Mouse (Mus musculus): ENCODE measurements around the gene Gm10160.
A peak's percentile ranks its signal among the peaks of the same experiment; 100 is the strongest.
"Not testable (repeated sequence)": the region's sequence is repeated elsewhere in the genome, so short reads cannot be mapped to it uniquely, and the experiment has no call there.

Gm10160 gene

DNA sequence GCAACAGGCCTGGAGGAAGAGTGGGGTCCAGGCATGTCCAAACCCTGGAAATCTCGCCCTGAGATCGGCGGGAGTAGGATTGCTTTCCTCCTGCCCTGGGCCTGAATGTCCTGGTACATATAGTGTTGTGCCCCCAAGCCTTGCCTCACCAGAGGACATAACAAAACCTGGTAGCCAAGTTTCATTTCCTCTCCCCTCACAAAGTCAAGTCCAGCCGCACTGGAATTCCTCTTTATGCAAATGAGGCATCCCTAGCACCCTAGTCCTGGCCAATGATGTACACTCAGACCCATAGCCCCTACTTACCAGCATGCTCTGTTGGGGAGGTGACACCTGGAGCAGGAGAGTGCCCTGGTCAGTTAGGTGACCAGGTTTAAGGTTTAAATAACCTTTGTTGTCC is 627 bp upstream of the Gm10160 start:
- no peak for DNase-seq

DNA sequence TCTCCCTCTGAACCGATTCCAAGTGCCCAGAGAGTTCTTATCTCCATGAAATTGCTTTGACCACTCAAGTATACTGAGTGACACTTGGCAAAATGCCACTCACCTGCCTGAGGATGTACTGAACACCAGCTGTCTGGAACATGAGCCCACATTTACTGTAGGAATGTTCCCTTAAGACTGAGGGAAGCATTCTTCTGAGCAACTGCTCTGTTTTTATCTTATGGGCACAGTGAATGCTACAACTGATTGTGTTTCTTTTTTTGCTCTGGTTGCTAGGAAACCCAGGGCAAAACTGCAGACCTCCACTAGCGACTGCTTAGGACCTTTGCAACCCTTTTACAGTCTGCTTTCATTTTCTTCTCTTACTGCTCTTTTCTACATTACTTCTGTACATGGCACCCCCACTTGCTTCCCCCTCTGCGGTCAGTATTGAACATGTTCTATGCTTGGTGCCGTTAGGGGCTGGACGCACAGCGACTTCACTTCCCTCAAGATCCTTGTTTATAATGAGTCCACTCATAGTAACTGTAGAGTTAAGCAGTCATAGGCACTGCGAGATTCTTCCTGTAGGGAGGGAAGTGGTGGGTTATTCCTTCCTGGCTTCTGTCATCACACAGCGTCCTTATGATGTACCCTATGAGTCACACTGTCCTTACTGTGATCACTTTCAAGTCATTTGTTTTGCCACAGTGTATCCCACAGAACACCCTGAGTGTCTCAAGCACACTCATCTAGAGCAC is 856 bp downstream of the Gm10160 start:
- no peak for DNase-seq

- DNase-seq = no peak
Measured at GRCm38 (mm10) chr7:81851706-81852105, 3.9 kb downstream of the Gm10160 start.

DNA sequence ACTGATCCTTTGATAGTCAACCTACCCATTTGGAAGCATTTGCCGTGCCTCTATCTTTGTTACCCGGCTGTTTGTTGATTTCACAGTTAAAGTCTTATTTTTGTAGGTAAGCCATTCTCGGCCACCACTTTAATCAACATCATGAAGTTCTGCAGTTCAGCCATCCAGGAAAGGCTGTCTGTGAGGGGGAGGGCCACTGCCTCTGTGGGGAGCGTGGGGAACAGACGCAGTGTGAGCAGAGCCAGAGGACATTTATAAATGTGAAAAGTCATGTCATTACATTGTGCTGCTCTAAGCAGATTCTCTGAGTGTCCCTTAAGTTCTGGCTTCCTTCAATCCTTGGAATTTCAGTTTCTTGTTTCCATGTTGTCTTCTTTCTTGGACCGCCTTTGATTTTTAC is 5.4 kb downstream of the Gm10160 start:
- DNase-seq = no peak

DNA sequence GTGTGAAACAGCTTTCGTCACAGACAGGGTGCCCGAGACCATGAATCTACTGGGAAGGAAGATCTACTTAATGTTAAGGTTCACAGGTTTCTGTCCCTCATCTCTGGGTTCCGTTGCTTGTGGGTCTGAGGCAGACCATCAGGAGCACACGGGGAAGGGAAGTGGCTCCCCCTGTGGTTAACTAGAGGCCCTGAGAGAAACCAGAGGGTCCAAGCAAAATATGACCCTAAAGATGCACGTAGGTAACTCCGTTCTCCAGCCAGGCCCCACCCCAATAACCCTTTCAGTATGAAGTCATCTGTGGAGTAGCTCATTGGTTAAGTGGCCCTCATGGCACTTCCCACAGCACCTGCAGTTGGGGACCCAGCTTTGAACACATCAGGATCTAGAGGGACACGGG is 6.0 kb downstream of the Gm10160 start:
- DNase-seq = no peak

GRCm38 (mm10) chr7:81849214-81849613 is 6.4 kb downstream of the Gm10160 start:
- DNase-seq = no peak

DNA sequence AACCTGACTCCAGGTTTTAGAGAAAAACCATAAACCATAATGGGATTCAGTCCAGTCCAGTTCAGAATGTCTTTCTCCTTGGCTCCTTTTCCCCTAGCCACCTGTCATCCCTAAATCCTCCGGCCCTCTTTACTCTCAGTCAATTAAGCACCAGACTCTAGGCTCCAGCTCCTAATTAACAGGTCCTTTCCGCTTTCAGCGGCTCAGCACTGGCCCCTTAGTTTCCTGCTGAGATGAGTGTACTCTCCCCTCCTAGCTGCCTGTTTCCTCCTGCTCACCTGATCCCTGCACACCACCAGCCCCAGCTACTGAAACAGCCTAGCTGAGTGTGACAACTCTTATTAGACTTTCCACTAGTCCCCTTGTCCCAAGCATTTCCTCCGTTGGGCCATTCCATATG is 7.8 kb downstream of the Gm10160 start:
- DNase-seq = peak; percentile 38

DNA sequence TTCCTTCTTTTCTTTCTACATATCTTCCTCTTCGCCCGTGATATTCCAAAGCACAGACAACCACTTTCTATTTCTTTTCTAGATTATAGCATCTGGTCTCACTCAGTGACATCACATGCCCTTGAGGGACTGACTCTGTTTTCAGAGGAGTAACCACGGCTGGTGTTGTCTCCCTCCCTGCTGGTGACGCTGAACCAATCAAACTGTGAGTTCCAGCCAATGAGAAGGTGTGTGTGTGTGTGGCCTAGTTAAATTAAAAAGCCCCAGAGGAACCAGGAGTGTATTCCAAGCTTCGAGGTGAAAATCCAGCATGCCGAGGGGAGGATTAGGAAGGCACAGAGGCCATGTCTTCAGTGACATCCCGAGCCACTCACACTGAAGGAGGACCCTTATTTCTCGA is 8.6 kb downstream of the Gm10160 start:
- DNase-seq = no peak

DNA sequence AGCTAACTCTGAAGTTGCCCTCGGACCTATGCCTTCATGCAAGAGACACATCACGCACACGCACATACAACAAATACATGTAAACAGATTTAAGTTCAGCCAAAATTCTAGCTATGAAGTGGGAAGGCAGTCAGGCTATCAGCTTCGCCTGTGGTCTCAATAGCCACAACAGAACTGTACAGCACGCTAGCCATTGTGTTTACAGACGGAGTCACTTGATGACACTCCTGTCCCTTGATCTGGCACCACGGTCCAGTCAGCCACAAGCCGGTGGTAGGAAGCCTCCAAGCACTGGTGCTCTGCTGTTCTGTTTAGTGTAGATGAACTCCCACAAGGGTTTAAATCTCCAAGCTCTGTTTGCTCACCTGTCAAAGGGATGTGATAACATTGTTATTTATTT is 9.6 kb downstream of the Gm10160 start:
- no peak for DNase-seq

DNA sequence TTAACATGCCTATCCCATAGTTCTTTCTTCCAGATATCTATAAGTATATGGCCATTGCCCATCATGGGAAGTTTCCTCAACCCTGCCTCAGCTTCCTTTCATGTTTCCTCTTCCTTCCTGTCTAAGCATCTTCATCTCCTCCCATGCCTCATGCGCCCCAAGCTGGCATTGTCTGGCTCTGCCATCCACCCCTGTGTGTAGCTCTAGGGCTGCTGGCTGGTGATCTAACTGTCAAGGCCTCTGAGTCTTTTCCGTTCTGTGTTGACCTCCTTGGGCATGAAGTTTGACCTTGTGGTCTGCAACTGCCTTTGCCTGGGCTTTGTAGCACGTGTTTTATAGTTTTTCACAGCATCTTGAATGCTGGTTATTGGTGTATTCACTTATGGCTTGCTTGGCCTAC is 10.3 kb downstream of the Gm10160 start:
- DNase-seq = no peak

DNA sequence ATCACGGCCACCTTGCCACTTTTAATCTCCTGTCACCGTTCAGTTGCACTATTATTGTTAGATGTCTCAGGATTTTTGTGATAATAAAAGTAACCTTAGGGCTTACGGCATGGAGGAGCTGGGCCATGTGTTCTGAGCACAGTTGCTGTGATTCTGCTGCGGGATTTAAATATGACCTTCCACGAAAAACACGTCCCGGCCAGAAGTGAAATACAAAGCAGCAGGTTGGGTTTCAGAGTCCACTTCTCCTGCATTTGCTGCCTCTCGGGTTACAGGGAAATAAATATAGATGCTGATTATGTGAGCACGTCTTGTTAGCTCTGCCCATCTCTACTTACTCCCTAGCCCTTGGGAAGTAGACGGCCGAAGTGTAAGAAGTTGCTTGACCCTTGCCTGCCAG is 10.8 kb downstream of the Gm10160 start:
- DNase-seq = no peak

DNA sequence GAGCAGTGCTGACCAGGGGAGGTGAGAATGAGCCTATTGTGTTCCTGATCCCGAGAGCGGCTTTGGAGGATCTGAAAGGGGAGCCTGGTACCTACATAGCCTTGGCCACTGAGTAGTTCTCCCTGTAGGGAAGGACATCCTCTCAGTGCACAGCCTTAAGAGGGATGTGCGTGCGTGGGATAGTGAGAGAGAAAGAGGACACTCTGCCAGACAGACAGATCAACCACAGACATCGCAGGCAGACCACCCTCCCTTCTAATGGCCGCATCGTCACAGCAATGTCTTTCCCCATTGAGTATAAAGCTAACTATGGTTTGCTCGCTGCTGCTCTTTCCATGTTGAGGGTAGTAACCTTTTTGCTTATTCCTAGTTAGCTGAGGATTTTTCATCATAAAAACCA is 11.7 kb downstream of the Gm10160 start:
- no peak for DNase-seq

DNA sequence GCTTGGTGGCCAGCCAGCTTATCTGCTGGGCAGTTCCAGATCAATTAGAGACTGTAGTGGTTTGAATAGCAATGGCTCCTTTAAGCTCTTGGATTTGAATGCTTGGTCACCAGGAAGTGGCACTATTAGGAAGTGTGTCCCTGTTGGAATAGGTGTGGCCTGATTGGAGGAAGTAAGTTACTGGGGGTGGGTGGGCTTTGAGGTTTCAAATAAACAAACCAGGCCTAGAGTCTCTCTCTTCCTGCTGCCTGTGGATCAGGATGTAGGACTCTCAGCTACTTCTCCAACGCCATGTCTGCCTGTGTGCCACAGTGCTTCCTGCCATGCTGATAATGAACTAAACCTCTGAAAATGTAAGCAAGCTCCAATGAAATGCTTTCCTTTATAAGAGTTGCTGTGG is 12.6 kb downstream of the Gm10160 start:
- no peak for DNase-seq

GRCm38 (mm10) chr7:81842141-81842540 is 13.5 kb downstream of the Gm10160 start:
- DNase-seq = no peak

DNA sequence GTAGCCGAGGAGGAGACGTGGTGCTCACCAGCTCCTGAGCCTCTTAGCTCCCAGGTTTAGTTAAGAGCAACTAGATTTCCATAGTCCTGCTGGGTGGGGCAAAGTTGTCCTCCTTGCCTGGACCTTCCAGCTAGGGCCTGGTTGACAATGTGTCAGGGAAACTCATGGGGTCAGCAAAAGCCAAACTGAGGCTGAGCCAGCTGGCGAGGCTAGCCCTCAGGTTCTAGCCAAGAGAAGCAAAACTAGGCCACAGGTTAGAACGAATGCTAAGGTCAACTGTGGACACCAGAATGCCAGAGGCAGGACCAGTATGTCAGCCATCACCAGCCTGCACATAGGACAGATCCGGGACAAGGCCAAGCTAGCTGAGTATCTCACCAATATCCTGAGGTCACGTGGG is 14.2 kb downstream of the Gm10160 start:
- no peak for DNase-seq

DNA sequence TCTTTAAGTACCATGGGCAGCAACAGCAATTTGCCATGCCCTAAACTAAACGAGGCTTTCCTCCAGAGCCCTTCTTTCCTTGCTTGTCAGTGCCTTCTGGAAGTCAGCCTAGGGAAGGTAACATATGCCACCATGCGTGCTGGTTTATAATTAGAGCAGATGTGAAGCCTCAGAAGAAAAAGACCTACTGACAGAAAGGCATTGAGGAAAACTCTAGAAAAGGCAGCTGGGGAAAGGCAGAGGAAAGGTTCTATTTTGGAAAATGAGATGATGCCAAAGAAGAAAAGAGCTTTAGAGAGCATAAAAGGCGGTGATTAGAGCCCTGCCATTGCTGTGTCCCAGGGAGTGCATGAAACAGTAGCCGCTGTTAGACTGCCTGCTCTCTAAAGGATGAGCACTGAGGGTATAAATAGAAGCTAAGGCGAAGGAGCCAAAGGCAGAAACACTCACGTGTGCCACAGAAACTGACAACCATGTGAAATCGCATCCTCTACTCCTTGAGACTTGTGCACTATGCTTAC is 14.9 kb downstream of the Gm10160 start:
- no peak for DNase-seq

DNA sequence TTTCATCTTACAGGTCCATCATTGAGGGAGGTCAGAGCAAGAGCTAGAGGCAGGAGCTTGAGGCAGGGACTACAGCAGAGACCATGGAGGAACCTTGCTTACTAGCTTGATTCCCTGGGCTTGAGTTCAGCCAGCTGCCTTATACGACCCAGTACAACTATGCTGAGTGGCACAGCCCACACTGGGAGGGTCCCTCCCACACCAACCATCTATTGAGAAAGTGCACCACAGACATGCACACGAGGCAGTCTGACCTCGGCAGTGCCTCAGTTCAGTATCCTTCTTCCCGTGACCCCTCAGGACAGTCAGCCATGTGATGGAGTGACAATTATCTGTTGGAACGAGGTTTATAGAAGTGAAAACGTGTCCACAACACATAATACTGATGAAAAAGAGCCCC is 15.8 kb downstream of the Gm10160 start:
- DNase-seq = no peak

GRCm38 (mm10) chr7:81837771-81838170 is 17.8 kb downstream of the Gm10160 start:
- DNase-seq = not testable (repeated sequence)

DNA sequence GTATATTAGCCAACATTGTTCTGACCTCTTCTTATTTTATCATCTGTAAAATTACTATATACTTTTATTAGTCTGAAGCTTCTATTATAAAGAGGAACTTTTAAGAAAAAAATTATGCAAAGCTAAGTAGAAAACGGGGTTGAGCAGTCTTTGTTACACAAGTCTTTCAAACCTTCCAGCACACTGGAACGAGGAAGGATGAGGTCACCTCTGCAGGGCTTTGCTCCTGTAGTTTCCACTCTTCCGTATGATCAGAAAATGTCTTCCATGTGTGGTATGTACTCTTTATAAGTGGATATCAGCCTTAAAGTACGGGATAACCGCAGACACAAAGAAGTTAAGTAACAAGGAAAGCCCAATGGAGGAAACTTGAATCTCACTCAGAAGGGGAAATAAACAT is 20.2 kb downstream of the Gm10160 start:
- DNase-seq = no peak

GRCm38 (mm10) chr7:81834847-81835246 is 20.7 kb downstream of the Gm10160 start:
- no peak for DNase-seq

- DNase-seq = peak; percentile 67
Measured at GRCm38 (mm10) chr7:81829379-81829894, 26.2 kb downstream of the Gm10160 start, which contains the start of gene Btbd1. Gene Btbd1, minus strand, starts transcription at chr7:81829431.

DNA sequence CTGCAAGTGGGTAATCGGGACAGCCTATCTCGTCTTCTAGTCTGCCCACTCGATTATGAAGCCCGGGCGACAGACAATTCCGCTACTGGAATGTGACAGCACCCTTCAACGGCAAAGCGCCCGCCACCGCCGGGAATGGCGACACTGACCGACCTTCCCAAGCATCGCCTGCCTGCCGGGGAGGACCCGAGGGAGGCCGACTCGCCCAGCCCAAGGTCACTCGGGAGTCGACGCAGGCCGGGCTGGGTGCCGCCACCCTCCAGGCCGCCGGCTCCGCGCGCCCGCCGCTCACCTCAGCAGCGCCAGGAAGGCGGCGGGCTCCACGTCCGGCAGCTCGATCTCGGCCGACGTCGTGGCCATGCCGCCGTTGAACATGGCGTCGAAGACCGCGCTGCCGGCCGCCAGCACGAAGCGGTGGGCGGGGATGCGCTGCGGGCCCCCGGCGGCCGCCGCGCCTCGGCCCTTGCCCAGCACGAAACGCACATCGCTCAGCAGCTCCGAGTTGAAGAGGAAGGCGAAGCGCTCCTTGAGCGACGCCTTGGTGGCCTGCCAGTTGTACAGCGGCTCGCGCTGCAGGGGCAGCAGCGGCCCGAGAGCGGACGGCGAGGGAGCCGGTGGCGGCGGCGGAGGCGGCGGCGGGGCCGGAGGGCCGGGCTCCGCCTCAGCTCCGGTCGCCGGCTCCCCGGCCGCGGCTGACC is 26.8 kb downstream of the Gm10160 start:
- peak; percentile 59 for DNase-seq

DNA sequence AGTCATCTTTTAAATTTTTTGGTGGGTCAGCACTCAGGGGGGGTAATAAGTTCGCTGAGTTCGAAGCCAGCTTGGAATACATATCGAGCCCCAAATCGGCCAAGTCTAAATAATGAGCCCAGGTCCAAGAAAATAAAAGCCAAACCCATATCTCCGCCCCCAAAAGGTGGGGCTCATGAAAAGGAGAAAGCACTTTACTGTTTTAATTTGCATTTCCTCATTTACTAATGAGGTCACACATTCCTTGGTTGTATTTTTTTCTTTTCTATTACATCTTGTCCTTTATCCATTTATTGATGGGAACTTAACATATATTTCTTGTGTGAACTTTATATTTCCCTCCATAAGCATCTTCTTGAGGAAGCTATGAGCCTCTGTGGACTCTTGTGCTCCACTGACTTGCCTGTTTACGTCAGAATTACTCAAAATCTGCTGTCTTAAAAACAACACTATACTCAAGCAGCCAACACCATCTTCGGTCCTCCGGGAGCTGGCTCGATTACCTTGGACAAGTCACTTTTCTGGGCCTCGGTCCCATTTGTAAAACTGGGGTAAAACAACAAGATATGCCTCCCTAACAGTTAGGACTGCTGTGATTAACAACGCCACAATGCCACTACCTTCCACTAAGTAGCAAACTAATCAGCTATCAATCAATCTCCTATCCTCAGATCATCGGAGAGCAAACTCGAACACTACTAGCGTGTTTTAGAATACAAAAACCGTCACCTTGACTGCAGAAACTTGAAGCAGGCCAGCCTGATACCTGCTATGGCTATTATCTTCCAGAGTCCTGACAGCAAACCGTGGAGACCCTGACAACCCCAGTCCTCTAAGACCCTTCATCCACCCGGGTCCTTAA is 27.6 kb downstream of the Gm10160 start:
- DNase-seq = no peak
